ENCODE assay signal across 10 mouse cellular contexts in genomic region chr15:98791221-98791620, GRCm38 (mm10). TPM values are rescaled to one million over a fixed set of nuclear protein-coding genes. Genes with fewer than 3 reads are reported as not detected.
DNase-seq lines count a peak whose midpoint lies in the region; ATAC-seq and TF ChIP-seq lines count a peak whose summit lies in the region.
"Had no signal": no experiment of that assay in that cellular context is flagged by ENCODE, and none has a peak within 500 bp of the region (broad histone marks: within the 10 kb centered on the region; RNA-seq: fewer than 3 reads in every experiment).

No protein-coding gene starts in this region.

- no peak overlapping the region for H3K4me3 ChIP-seq in forebrain, embryonic 11.5 days (ENCODE audit: low read depth, low read length)
- no peak overlapping the region for H3K4me3 ChIP-seq in forebrain, embryonic 14.5 days (ENCODE audit: low read depth, low read length)
- H3K4me3 ChIP-seq in lung, postnatal 0 days (ENCODE audit: low read depth, low read length) = peak overlapping the region; percentile 26
- H3K4me3 ChIP-seq in limb, embryonic 15.5 days = peak overlapping the region; percentile 21
- H3K4me3 ChIP-seq in stomach, embryonic 16.5 days (replicated peaks; ENCODE audit: low read length) = peak overlapping the region; percentile 25

- H3K9ac ChIP-seq in forebrain, embryonic 11.5 days (ENCODE audit: low read length) = no peak overlapping the region
- no peak overlapping the region for H3K9ac ChIP-seq in forebrain, embryonic 14.5 days (ENCODE audit: low read length)
- H3K9ac ChIP-seq in lung, postnatal 0 days (replicated peaks; ENCODE audit: low read depth) = no peak overlapping the region
- no peak overlapping the region for H3K9ac ChIP-seq in limb, embryonic 15.5 days
- no peak overlapping the region for H3K9ac ChIP-seq in stomach, embryonic 16.5 days (ENCODE audit: low read length)

- WGBS in forebrain, embryonic 11.5 days = 2% methylated on average over 12 of the region's 12 CpGs
- 1% methylated on average over 12 of the region's 12 CpGs for WGBS in forebrain, embryonic 14.5 days
- 2% methylated on average over 12 of the region's 12 CpGs for WGBS in lung, postnatal 0 days
- 2% methylated on average over 12 of the region's 12 CpGs for WGBS in limb, embryonic 15.5 days
- 2% methylated on average over 12 of the region's 12 CpGs for WGBS in stomach, embryonic 16.5 days

- no peak for TF ChIP-seq CTCF in lung, postnatal 0 days (IDR thresholded peaks at IDR 0.05)

- no peaks in the 10 kb centered on the region for H3K36me3 ChIP-seq in forebrain, embryonic 11.5 days (ENCODE audit: control insufficient read depth, insufficient read depth, low read length)
- H3K36me3 ChIP-seq in forebrain, embryonic 14.5 days (ENCODE audit: control insufficient read depth, insufficient read depth, low read length) = no peaks in the 10 kb centered on the region
- no peaks in the 10 kb centered on the region for H3K36me3 ChIP-seq in lung, postnatal 0 days (ENCODE audit: insufficient read depth, low read length)
- no peaks in the 10 kb centered on the region for H3K36me3 ChIP-seq in limb, embryonic 15.5 days
- H3K36me3 ChIP-seq in stomach, embryonic 16.5 days (ENCODE audit: control insufficient read depth, insufficient read depth, low read length) = no peaks in the 10 kb centered on the region

- H3K27me3 ChIP-seq in forebrain, embryonic 11.5 days (ENCODE audit: control insufficient read depth, insufficient read depth, low read length) = peaks cover 94% of the 10 kb centered on the region
- peaks cover 94% of the 10 kb centered on the region for H3K27me3 ChIP-seq in forebrain, embryonic 14.5 days (replicated peaks; ENCODE audit: control insufficient read depth, insufficient read depth, low read length)
- H3K27me3 ChIP-seq in lung, postnatal 0 days (replicated peaks; ENCODE audit: insufficient read depth, low read length) = peaks cover 70% of the 10 kb centered on the region
- H3K27me3 ChIP-seq in limb, embryonic 15.5 days = peaks cover 98% of the 10 kb centered on the region
- peaks cover 87% of the 10 kb centered on the region for H3K27me3 ChIP-seq in stomach, embryonic 16.5 days (ENCODE audit: control insufficient read depth, insufficient read depth, low read length)

- H3K4me2 ChIP-seq in forebrain, embryonic 11.5 days (ENCODE audit: low read depth, low read length, severe bottlenecking) = no peak overlapping the region
- no peak overlapping the region for H3K4me2 ChIP-seq in forebrain, embryonic 14.5 days (ENCODE audit: low read length)
- peak overlapping the region; percentile 40 for H3K4me2 ChIP-seq in lung, postnatal 0 days (replicated peaks; ENCODE audit: low read depth, low read length)
- peak overlapping the region; percentile 38 for H3K4me2 ChIP-seq in limb, embryonic 15.5 days
- peak overlapping the region; percentile 30; the same call in 1 of the 2 replicates for H3K4me2 ChIP-seq in stomach, embryonic 16.5 days (ENCODE audit: low read depth, low read length)

- peaks cover 6% of the 10 kb centered on the region; the same call in 1 of the 2 replicates for H3K4me1 ChIP-seq in forebrain, embryonic 11.5 days (replicated peaks; ENCODE audit: control insufficient read depth, insufficient read depth, low read length)
- no peaks in the 10 kb centered on the region for H3K4me1 ChIP-seq in forebrain, embryonic 14.5 days (ENCODE audit: control insufficient read depth, insufficient read depth, low read length)
- H3K4me1 ChIP-seq in lung, postnatal 0 days (ENCODE audit: insufficient read depth, low read depth, low read length) = peaks cover 8% of the 10 kb centered on the region; the same call in 1 of the 2 replicates
- H3K4me1 ChIP-seq in limb, embryonic 15.5 days = peaks cover 40% of the 10 kb centered on the region
- peaks cover 18% of the 10 kb centered on the region; the same call in 1 of the 2 replicates for H3K4me1 ChIP-seq in stomach, embryonic 16.5 days (ENCODE audit: control insufficient read depth, insufficient read depth, low read length)

- intact Hi-C loops in gastrocnemius, postnatal 14 days (cut with DNase I; ENCODE audit: low total_unique reads) = no loop called here

- no peak for TF ChIP-seq EP300 in lung, postnatal 0 days (IDR thresholded peaks at IDR 0.05)

- H3K9me3 ChIP-seq in forebrain, embryonic 11.5 days (ENCODE audit: control insufficient read depth, low read length) = no peaks in the 10 kb centered on the region
- H3K9me3 ChIP-seq in forebrain, embryonic 14.5 days (replicated peaks; ENCODE audit: control insufficient read depth, low read length) = no peaks in the 10 kb centered on the region
- no peaks in the 10 kb centered on the region for H3K9me3 ChIP-seq in lung, postnatal 0 days (ENCODE audit: low read length)
- H3K9me3 ChIP-seq in limb, embryonic 15.5 days = no peaks in the 10 kb centered on the region
- H3K9me3 ChIP-seq in stomach, embryonic 16.5 days (replicated peaks; ENCODE audit: control insufficient read depth, low read length) = no peaks in the 10 kb centered on the region

- H3K27ac ChIP-seq in forebrain, embryonic 11.5 days (ENCODE audit: low read depth, low read length) = no peak overlapping the region
- H3K27ac ChIP-seq in forebrain, embryonic 14.5 days (ENCODE audit: low read depth, low read length) = no peak overlapping the region
- H3K27ac ChIP-seq in lung, postnatal 0 days (ENCODE audit: low read length) = no peak overlapping the region
- H3K27ac ChIP-seq in limb, embryonic 15.5 days = no peak overlapping the region
- no peak overlapping the region for H3K27ac ChIP-seq in stomach, embryonic 16.5 days (ENCODE audit: low read length)

- ATAC-seq in forebrain, embryonic 11.5 days (replicated peaks; ENCODE audit: low FRiP score) = no peak
- ATAC-seq in forebrain, embryonic 14.5 days = no peak
- no peak for ATAC-seq in lung, postnatal 0 days
- ATAC-seq in limb, embryonic 15.5 days (ENCODE audit: insufficient number of reproducible peaks, low FRiP score, low TSS enrichment, low read depth) = no peak
- no peak for ATAC-seq in stomach, embryonic 16.5 days (ENCODE audit: insufficient read depth, low FRiP score)

- peak; percentile 51 for DNase-seq in forebrain, embryonic 11.5 days (ENCODE audit: low spot score)
- no peak for DNase-seq in forebrain, embryonic 14.5 days (ENCODE audit: low spot score)
- no peak for DNase-seq in lung, postnatal 0 days (ENCODE audit: low spot score)
- DNase-seq in lung, postnatal 25 days (ENCODE audit: low spot score) = no peak
- DNase-seq in adrenal gland, postnatal 25 days = no peak
- DNase-seq in gastrocnemius, postnatal 14 days = no peak
- DNase-seq: adrenal gland, postnatal 10 days; layer of hippocampus, adult 9-11 months had no signal

RNA-seq across cellular contexts. Expression of gene Wnt1, which starts 1.6 kb away (rescaled TPM):
- polyA plus RNA-seq in forebrain, embryonic 11.5 days (2014; fragmentation: Nextera tagmentation; extraction: Ambion mirVana) = 0.47 and 0.68 TPM in 2 replicates
- polyA plus RNA-seq in forebrain, embryonic 14.5 days (2014; fragmentation: Nextera tagmentation; extraction: Ambion mirVana) = 0.56 TPM in 1 of 2 replicates, not detected in the other
- polyA plus RNA-seq in lung, postnatal 0 days (2015; fragmentation: Nextera tagmentation; extraction: Ambion mirVana) = not detected in 2 replicates
- 0.06 and 0.14 TPM in 2 replicates for polyA plus RNA-seq in limb, embryonic 15.5 days (2015; fragmentation: Nextera tagmentation; extraction: Ambion mirVana)
- not detected in 2 replicates for polyA plus RNA-seq in stomach, embryonic 16.5 days (2015; fragmentation: Nextera tagmentation; extraction: Ambion mirVana)
- not detected in 2 replicates for total RNA-seq in adrenal gland, postnatal 25 days (2021)
- total RNA-seq in gastrocnemius, postnatal 14 days (2021) = under 1 TPM in 1 of 2 experiments, not detected in 1; 0.10 TPM

RNA-seq across cellular contexts. Expression of gene Wnt10b, which starts 13.3 kb away (rescaled TPM):
- 0.41 and 0.43 TPM in 2 replicates for polyA plus RNA-seq in forebrain, embryonic 11.5 days (2014; fragmentation: Nextera tagmentation; extraction: Ambion mirVana)
- not detected in 2 replicates for polyA plus RNA-seq in forebrain, embryonic 14.5 days (2014; fragmentation: Nextera tagmentation; extraction: Ambion mirVana)
- polyA plus RNA-seq in lung, postnatal 0 days (2015; fragmentation: Nextera tagmentation; extraction: Ambion mirVana) = 0.13 and 0.14 TPM in 2 replicates
- 6.0 and 7.0 TPM in 2 replicates for polyA plus RNA-seq in limb, embryonic 15.5 days (2015; fragmentation: Nextera tagmentation; extraction: Ambion mirVana)
- 0.14 TPM in 1 of 2 replicates, not detected in the other for polyA plus RNA-seq in stomach, embryonic 16.5 days (2015; fragmentation: Nextera tagmentation; extraction: Ambion mirVana)
- total RNA-seq in adrenal gland, postnatal 25 days (2021) = 0.43 and 0.55 TPM in 2 replicates
- total RNA-seq in gastrocnemius, postnatal 14 days (2021) = 1 to 10 TPM in 1 of 2 experiments, under 1 TPM in 1; 0.78 to 1.5 TPM

RNA-seq across cellular contexts. Expression of gene Ddn, which starts 18.1 kb away (rescaled TPM):
- polyA plus RNA-seq in forebrain, embryonic 11.5 days (2014; fragmentation: Nextera tagmentation; extraction: Ambion mirVana) = not detected in 2 replicates
- polyA plus RNA-seq in forebrain, embryonic 14.5 days (2014; fragmentation: Nextera tagmentation; extraction: Ambion mirVana) = 0.33 and 0.57 TPM in 2 replicates
- polyA plus RNA-seq in lung, postnatal 0 days (2015; fragmentation: Nextera tagmentation; extraction: Ambion mirVana) = 0.04 TPM in 2 replicates
- 0.15 TPM in 1 of 2 replicates, not detected in the other for polyA plus RNA-seq in limb, embryonic 15.5 days (2015; fragmentation: Nextera tagmentation; extraction: Ambion mirVana)
- not detected in 2 replicates for polyA plus RNA-seq in stomach, embryonic 16.5 days (2015; fragmentation: Nextera tagmentation; extraction: Ambion mirVana)
- 0.09 and 0.24 TPM in 2 replicates for total RNA-seq in adrenal gland, postnatal 25 days (2021)
- total RNA-seq in gastrocnemius, postnatal 14 days (2021) = 1 to 10 TPM; 1.6 to 2.7 TPM

RNA-seq across cellular contexts. Expression of gene Arf3, which starts 28.2 kb away (rescaled TPM):
- 38.1 and 41.4 TPM in 2 replicates for polyA plus RNA-seq in forebrain, embryonic 11.5 days (2014; fragmentation: Nextera tagmentation; extraction: Ambion mirVana)
- 31.7 and 41.4 TPM in 2 replicates for polyA plus RNA-seq in forebrain, embryonic 14.5 days (2014; fragmentation: Nextera tagmentation; extraction: Ambion mirVana)
- 47.1 and 56.0 TPM in 2 replicates for polyA plus RNA-seq in lung, postnatal 0 days (2015; fragmentation: Nextera tagmentation; extraction: Ambion mirVana)
- 41.7 and 49.3 TPM in 2 replicates for polyA plus RNA-seq in limb, embryonic 15.5 days (2015; fragmentation: Nextera tagmentation; extraction: Ambion mirVana)
- polyA plus RNA-seq in stomach, embryonic 16.5 days (2015; fragmentation: Nextera tagmentation; extraction: Ambion mirVana) = 38.0 and 38.9 TPM in 2 replicates
- total RNA-seq in adrenal gland, postnatal 25 days (2021) = 118 and 138 TPM in 2 replicates
- total RNA-seq in gastrocnemius, postnatal 14 days (2021) = 10 to 100 TPM; 14.6 to 15.8 TPM

RNA-seq across cellular contexts. Expression of gene Prkag1, which starts 40.1 kb away (rescaled TPM):
- polyA plus RNA-seq in forebrain, embryonic 11.5 days (2014; fragmentation: Nextera tagmentation; extraction: Ambion mirVana) = 89.4 and 92.5 TPM in 2 replicates
- 82.1 and 87.3 TPM in 2 replicates for polyA plus RNA-seq in forebrain, embryonic 14.5 days (2014; fragmentation: Nextera tagmentation; extraction: Ambion mirVana)
- 72.2 and 76.7 TPM in 2 replicates for polyA plus RNA-seq in lung, postnatal 0 days (2015; fragmentation: Nextera tagmentation; extraction: Ambion mirVana)
- polyA plus RNA-seq in limb, embryonic 15.5 days (2015; fragmentation: Nextera tagmentation; extraction: Ambion mirVana) = 91.4 and 94.3 TPM in 2 replicates
- polyA plus RNA-seq in stomach, embryonic 16.5 days (2015; fragmentation: Nextera tagmentation; extraction: Ambion mirVana) = 85.4 and 86.4 TPM in 2 replicates
- 60.4 and 78.6 TPM in 2 replicates for total RNA-seq in adrenal gland, postnatal 25 days (2021)
- total RNA-seq in gastrocnemius, postnatal 14 days (2021) = 10 to 100 TPM; 36.6 to 42.0 TPM

Comparison
In these comparisons a context has a peak if more than half of its experiments do, and no peak if none do; other contexts are left out.
1. H3K4me2 ChIP-seq: peak in lung, postnatal 0 days (single experiment), limb, embryonic 15.5 days (single experiment) and stomach, embryonic 16.5 days (single experiment); none in forebrain, embryonic 11.5 days (single experiment) and forebrain, embryonic 14.5 days (single experiment).
2. H3K4me3 ChIP-seq: peak in lung, postnatal 0 days (single experiment), limb, embryonic 15.5 days (single experiment) and stomach, embryonic 16.5 days (single experiment); none in forebrain, embryonic 11.5 days (single experiment) and forebrain, embryonic 14.5 days (single experiment).